Mouse (Mus musculus) testis, adult 2 months (tissue): Measurements from ENCODE around the gene Ptpn7.

Experiments used
- CTCF ChIP-seq: fragments of 200-500 bp; IDR thresholded peaks from 2 replicates; pipeline ENCODE4 v1.5.1; 2012; ENCODE audit warnings: low read depth, mild to moderate bottlenecking, inconsistent platforms, low read length, moderate library complexity; ENCODE audit not compliant: control insufficient read depth, insufficient read depth, insufficient replicate concordance
- POLR2A ChIP-seq: fragments of 200-500 bp; IDR thresholded peaks from 2 replicates; pipeline ENCODE4 v1.6.1; 2012; ENCODE audit warnings: low read depth, mild to moderate bottlenecking, inconsistent platforms, low read length, moderate library complexity; ENCODE audit not compliant: control insufficient read depth

- TF ChIP-seq POLR2A (no peak), CTCF (no peak)
Observed at GRCm38 (mm10) chr1:135126443-135127027, 6.0 kb upstream of the Ptpn7 start.
